Mouse (Mus musculus): ENCODE results near the gene Tmtc2.

- no peak for TF ChIP-seq CTCF (IDR thresholded peaks at IDR 0.05; ENCODE audit: low read depth)
- no peak for TF ChIP-seq EP300 (optimal IDR thresholded peaks at IDR 0.05)
These were observed 16.7 kb downstream of the Tmtc2 start for GRCm38 (mm10) chr10:105557581-105557980.

All from stomach, postnatal 0 days (tissue).